Mouse (Mus musculus) brain, adult 2 months (tissue): ENCODE data around the gene Net1.

Experiments used
- DNase-seq: peaks from one replicate; pipeline ENCODE4 v3.0.0; 2011; ENCODE audit warnings: low read depth, low spot score

Net1 gene

DNA sequence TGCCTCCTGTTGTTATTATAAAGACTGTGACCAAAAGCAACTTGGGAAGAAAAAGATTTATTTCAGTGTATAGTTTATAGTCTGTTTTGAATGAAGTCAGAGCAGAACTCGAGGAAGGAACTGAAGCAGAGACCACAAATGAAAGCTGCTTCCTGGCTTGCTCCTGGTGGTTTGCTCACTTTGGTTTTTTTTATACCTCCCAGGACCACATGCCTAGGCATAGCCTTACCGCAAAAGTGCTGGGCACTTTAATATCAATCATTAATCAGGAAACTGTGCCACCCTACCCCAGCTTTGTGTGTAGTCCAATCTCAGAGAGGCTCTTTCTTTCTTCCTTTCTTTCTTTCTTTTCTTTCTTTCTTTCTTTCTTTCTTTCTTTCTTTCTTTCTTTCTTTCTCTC, 85.6 kb downstream of the Net1 start:
- DNase-seq, result no peak
